Mouse (Mus musculus) thymus, postnatal 4 days (tissue): ENCODE data around the gene Kif24.

Experiments used
- DNase-seq: peaks from one replicate; pipeline ENCODE4 v3.0.0; 2021

Kif24 gene

DNA sequence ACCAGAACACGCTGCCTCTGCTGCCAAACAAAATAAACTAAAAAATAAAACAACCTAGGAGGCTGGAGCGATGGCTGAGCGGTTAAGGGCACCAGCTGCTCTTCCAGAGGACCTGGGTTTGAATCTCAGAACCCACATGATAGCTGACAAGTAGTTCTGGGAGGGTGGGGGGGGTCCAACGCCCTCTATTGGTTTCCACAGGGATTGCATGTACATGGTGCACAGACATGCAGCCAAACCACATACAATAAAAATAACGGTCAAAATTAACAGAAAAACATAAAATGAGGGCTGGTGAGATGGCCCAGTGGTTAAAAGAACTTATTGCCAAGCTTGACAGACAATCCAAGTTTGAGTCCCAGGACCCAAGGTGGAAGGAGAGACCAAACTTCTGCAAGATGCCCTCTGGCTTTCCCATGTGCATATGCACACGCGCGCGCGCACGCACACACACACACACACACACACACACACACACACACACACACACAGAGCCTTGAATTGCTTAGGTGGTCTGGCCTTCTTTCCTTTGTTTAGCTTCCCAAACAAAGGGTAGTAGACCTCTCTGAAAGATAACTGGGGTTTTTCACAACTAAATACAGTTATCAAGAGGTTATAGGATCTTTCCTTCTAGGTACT lies 123.7 kb downstream of the Kif24 start:
- no peak for DNase-seq
